ENCODE assay signal across 7 mouse cellular contexts in genomic region chr10:43477865-43478681, GRCm38 (mm10). TPM values are rescaled to one million over a fixed set of nuclear protein-coding genes. Genes with fewer than 3 reads are reported as not detected.
A peak's percentile ranks its signal among the peaks of the same experiment; 100 is the strongest.
DNase-seq lines count a peak whose midpoint lies in the region; ATAC-seq lines count a peak whose summit lies in the region.

No protein-coding gene starts in this region.

- peak overlapping the region; percentile 89 for H3K9ac ChIP-seq in hindbrain, embryonic 16.5 days (ENCODE audit: low read depth, low read length)

- peak overlapping the region; percentile 95 for H3K27ac ChIP-seq in hindbrain, embryonic 16.5 days (ENCODE audit: low read depth, low read length)

- peaks cover 23% of the 10 kb centered on the region for H3K4me1 ChIP-seq in hindbrain, embryonic 16.5 days (ENCODE audit: control insufficient read depth, insufficient read depth, low read depth, low read length)

- intact Hi-C loops in left cerebral cortex, postnatal 10 days (cut with DNase I) = loop anchor here (2.0 kb wide), 1 partner anchor 57 kb away; no protein-coding TSS in a partner anchor

- no peaks in the 10 kb centered on the region for H3K9me3 ChIP-seq in hindbrain, embryonic 16.5 days (ENCODE audit: control insufficient read depth, low read length)

- peak; percentile 38 for ATAC-seq in hindbrain, embryonic 16.5 days
- ATAC-seq in megakaryocyte progenitor cell, adult 5-6 weeks (replicated peaks; ENCODE audit: poor library complexity) = peak; percentile 41

- peak overlapping the region; percentile 99 for H3K4me2 ChIP-seq in hindbrain, embryonic 16.5 days (ENCODE audit: low read length)

- DNase-seq in R1 (ENCODE audit: low read depth, low spot score) = peak; percentile 75
- DNase-seq in cerebellum, adult 9-11 months = peak; percentile 41
- peak; percentile 50 for DNase-seq in gastrocnemius, adult 18-20 months (ENCODE audit: low spot score)
- DNase-seq in left cerebral cortex, postnatal 10 days (ENCODE audit: extremely low spot score in 1 of 2, low spot score in 2 of 2) = peak; percentile 34 to 70
- peak; percentile 38 for DNase-seq in right cerebral cortex, postnatal 25 days

- H3K4me3 ChIP-seq in hindbrain, embryonic 16.5 days (ENCODE audit: low read length) = peak overlapping the region; percentile 86

- WGBS in hindbrain, embryonic 16.5 days = under 1% methylated on average over 42 of the region's 42 CpGs

- no peaks in the 10 kb centered on the region for H3K27me3 ChIP-seq in hindbrain, embryonic 16.5 days (replicated peaks; ENCODE audit: control insufficient read depth, insufficient read depth, low read length)

- no peaks in the 10 kb centered on the region for H3K36me3 ChIP-seq in hindbrain, embryonic 16.5 days (ENCODE audit: control insufficient read depth, insufficient read depth, low read length)

RNA-seq across cellular contexts. Expression of gene Bend3, which starts 0.6 kb away (rescaled TPM):
- total RNA-seq in gastrocnemius, adult 18-20 months (2021) = 1 to 10 TPM; 3.3 to 3.8 TPM
- polyA plus RNA-seq in hindbrain, embryonic 16.5 days (2015; fragmentation: Nextera tagmentation; extraction: Ambion mirVana) = 1.6 and 3.3 TPM in 2 replicates
- total RNA-seq in left cerebral cortex, postnatal 10 days (2021) = 1 to 10 TPM; 5.6 to 7.4 TPM
- total RNA-seq in megakaryocyte progenitor cell, adult 5-6 weeks (2015) = 9.4 and 10.6 TPM in 2 replicates
- total RNA-seq in megakaryocyte progenitor cell, adult 5-6 weeks (2017) = 4.6 and 5.5 TPM in 2 replicates

RNA-seq across cellular contexts. Expression of gene Gm9803, which starts 45.8 kb away (rescaled TPM):
- total RNA-seq in gastrocnemius, adult 18-20 months (2021) = 10 to 100 TPM in 1 of 2 experiments, 1 to 10 TPM in 1; 2.9 to 14.2 TPM
- 15.2 and 49.0 TPM in 2 replicates for polyA plus RNA-seq in hindbrain, embryonic 16.5 days (2015; fragmentation: Nextera tagmentation; extraction: Ambion mirVana)
- not detected for total RNA-seq in left cerebral cortex, postnatal 10 days (2021)
- 7.5 and 12.0 TPM in 2 replicates for total RNA-seq in megakaryocyte progenitor cell, adult 5-6 weeks (2015)
- 12.2 TPM in 1 of 2 replicates, not detected in the other for total RNA-seq in megakaryocyte progenitor cell, adult 5-6 weeks (2017)

Comparison
In these comparisons a context has a peak if more than half of its experiments do, and no peak if none do; other contexts are left out.
1. Peak in every context shown above with its lines: DNase-seq, ATAC-seq, H3K4me3 ChIP-seq and H3K27ac ChIP-seq.